Mouse (Mus musculus): Measurements from ENCODE around the gene Gm10112. TPM values are rescaled to one million over a fixed set of nuclear protein-coding genes. Genes with fewer than 3 reads are reported as not detected.

Gene Gm10112
- polyA plus RNA-seq (2015; fragmentation: Nextera tagmentation; extraction: Ambion mirVana) = not detected in 2 replicates

- H3K4me2 ChIP-seq = no peak within 1 kb of the TSS
- no peaks in the 10 kb centered on the region for H3K36me3 ChIP-seq (replicated peaks)
- no peaks in the 10 kb centered on the region for H3K9me3 ChIP-seq (replicated peaks)
- H3K9ac ChIP-seq = no peak within 1 kb of the TSS
- no peak within 1 kb of the TSS for H3K27ac ChIP-seq (replicated peaks)
- ATAC-seq (ENCODE audit: insufficient read depth) = no peak
- 65% methylated on average over 3 of the region's 3 CpGs for WGBS (ENCODE audit: insufficient replicate concordance)
- H3K4me3 ChIP-seq (replicated peaks) = no peak within 1 kb of the TSS
- H3K27me3 ChIP-seq = no peaks in the 10 kb centered on the region
- no peaks in the 10 kb centered on the region for H3K4me1 ChIP-seq (replicated peaks)
These were observed at the start of gene Gm10112 for GRCm38 (mm10) chrX:111168040-111168439. TSS of gene Gm10112 (plus strand) at chrX:111168340.

- Histone ChIP-seq H3K4me3 (replicated peaks) (no peak overlapping the region), H3K27me3 (no peaks in the 10 kb centered on the region)
These were observed 21.4 kb downstream of the Gm10112 start for GRCm38 (mm10) chrX:111189574-111189973.

GRCm38 (mm10) chrX:111196376-111196775, 28.2 kb downstream of the Gm10112 start:
- Histone ChIP-seq H3K9me3 (replicated peaks) (no peaks in the 10 kb centered on the region), H3K27ac (replicated peaks) (no peak overlapping the region), H3K9ac (no peak overlapping the region), H3K4me3 (replicated peaks) (no peak overlapping the region), H3K36me3 (replicated peaks) (no peaks in the 10 kb centered on the region), H3K4me2 (no peak overlapping the region), H3K4me1 (replicated peaks) (no peaks in the 10 kb centered on the region), H3K27me3 (no peaks in the 10 kb centered on the region)
- ATAC-seq (ENCODE audit: insufficient read depth) = no peak
- WGBS (ENCODE audit: insufficient replicate concordance) = 1% methylated on average over 2 of the region's 2 CpGs

More at GRCm38 (mm10) chrX:111189574-111189973, 21.4 kb downstream of the Gm10112 start:
- no peak for ATAC-seq (ENCODE audit: insufficient read depth)
- Histone ChIP-seq H3K27ac (replicated peaks) (no peak overlapping the region), H3K9ac (no peak overlapping the region), H3K4me2 (no peak overlapping the region), H3K36me3 (replicated peaks) (no peaks in the 10 kb centered on the region), H3K9me3 (replicated peaks) (no peaks in the 10 kb centered on the region), H3K4me1 (replicated peaks) (no peaks in the 10 kb centered on the region)
- WGBS (ENCODE audit: insufficient replicate concordance) = 47% methylated on average over 1 of the region's 1 CpGs

GRCm38 (mm10) chrX:111210225-111210624, 42.1 kb downstream of the Gm10112 start:
- Histone ChIP-seq H3K9me3 (replicated peaks) (no peaks in the 10 kb centered on the region), H3K36me3 (replicated peaks) (no peaks in the 10 kb centered on the region), H3K4me2 (no peak overlapping the region), H3K27ac (replicated peaks) (no peak overlapping the region), H3K27me3 (no peaks in the 10 kb centered on the region), H3K9ac (no peak overlapping the region), H3K4me3 (replicated peaks) (no peak overlapping the region), H3K4me1 (replicated peaks) (no peaks in the 10 kb centered on the region)
- WGBS (ENCODE audit: insufficient replicate concordance) = 17% methylated on average over 5 of the region's 5 CpGs
- no peak for ATAC-seq (ENCODE audit: insufficient read depth)

Other genes with a start within 250 kb of the Gm10112 start
- not detected in 2 replicates for gene Cylc1, start 57.9 kb upstream of the Gm10112 start, polyA plus RNA-seq (2015; fragmentation: Nextera tagmentation; extraction: Ambion mirVana)